Mouse (Mus musculus) v-Abl transformed pro-B cells (cell line): ENCODE measurements around the gene Ankrd45.
"Not testable (repeated sequence)": the region's sequence is repeated elsewhere in the genome, so short reads cannot be mapped to it uniquely, and the experiment has no call there.

Experiments
- in situ Hi-C, 2 experiments: fragments of 400-800 bp; cut with MboI; formaldehyde crosslinking; loops; one replicate each; pipeline ENCODE4 v1.15.1; 2025; ENCODE audit not compliant: unreplicated experiment in 2 of 2

Gene Ankrd45

GRCm38 (mm10) chr1:161142531-161143159 is at the start of gene Ankrd45:
TSS of gene Ankrd45 (plus strand) at chr1:161142691.
- in situ Hi-C loops: no loop called here

GRCm38 (mm10) chr1:161099721-161100405 is 42.6 kb upstream of the Ankrd45 start:
- in situ Hi-C loops: loop anchor here in 1 of 2 experiments (25.0 kb wide), 1 partner anchor 1612 kb away; no protein-coding TSS in a partner anchor

- in situ Hi-C loops: no loop called here
Measured at GRCm38 (mm10) chr1:161103842-161104241, 38.6 kb upstream of the Ankrd45 start.

GRCm38 (mm10) chr1:161109216-161109615 is 33.3 kb upstream of the Ankrd45 start:
- in situ Hi-C loops: no loop called here

- in situ Hi-C loops: no loop called here
Measured at GRCm38 (mm10) chr1:161114591-161114990, 27.9 kb upstream of the Ankrd45 start.

GRCm38 (mm10) chr1:161122661-161123418 is 19.7 kb upstream of the Ankrd45 start:
- in situ Hi-C loops: no loop called here

- in situ Hi-C loops: no loop called here
Measured at GRCm38 (mm10) chr1:161126461-161126860, 16.0 kb upstream of the Ankrd45 start.

GRCm38 (mm10) chr1:161130726-161131664 is 11.5 kb upstream of the Ankrd45 start, which contains the start of gene Klhl20:
TSS of gene Klhl20 (minus strand) at chr1:161131511.
- in situ Hi-C loops: no loop called here

- in situ Hi-C loops: no loop called here
Measured at GRCm38 (mm10) chr1:161139496-161139895, 3.0 kb upstream of the Ankrd45 start.

GRCm38 (mm10) chr1:161140026-161140762 is 2.3 kb upstream of the Ankrd45 start:
- in situ Hi-C loops: no loop called here

GRCm38 (mm10) chr1:161143216-161143615 is 725 bp downstream of the Ankrd45 start:
- in situ Hi-C loops: no loop called here

- in situ Hi-C loops: not testable (repeated sequence)
Measured at GRCm38 (mm10) chr1:161145611-161146010, 3.1 kb downstream of the Ankrd45 start.

- in situ Hi-C loops: no loop called here
Measured at GRCm38 (mm10) chr1:161147888-161148287, 5.4 kb downstream of the Ankrd45 start.

- in situ Hi-C loops: no loop called here
Measured at GRCm38 (mm10) chr1:161151098-161151497, 8.6 kb downstream of the Ankrd45 start.

- in situ Hi-C loops: no loop called here
Measured at GRCm38 (mm10) chr1:161156546-161156945, 14.1 kb downstream of the Ankrd45 start.

GRCm38 (mm10) chr1:161159214-161159613 is 16.7 kb downstream of the Ankrd45 start, which contains the start of gene Tex50:
TSS of gene Tex50 (minus strand) at chr1:161159314.
- in situ Hi-C loops: no loop called here

GRCm38 (mm10) chr1:161160266-161160665 is 17.8 kb downstream of the Ankrd45 start:
- in situ Hi-C loops: no loop called here

GRCm38 (mm10) chr1:161170651-161171050 is 28.2 kb downstream of the Ankrd45 start:
- in situ Hi-C loops: loop anchor here in 1 of 2 experiments (10.0 kb wide), 1 partner anchor 316 kb away; no protein-coding TSS in a partner anchor

GRCm38 (mm10) chr1:161180674-161181073 is 38.2 kb downstream of the Ankrd45 start:
- in situ Hi-C loops: loop anchor here (5.0 to 25.0 kb wide), 4 partner anchors 443 to 993 kb away; partner anchors contain the start of gene Mrps14 (in 1 of the 2)
